Mouse (Mus musculus) CD4-positive helper T cell, adult 2 months (primary cell): Measurements from ENCODE around the gene Aco2.

ENCODE experiments used
- DNase-seq: peaks from one replicate; pipeline ENCODE4 v3.0.0-alpha.2; 2012; ENCODE audit warnings: low read depth, missing footprints, low spot score

Aco2 gene

DNA sequence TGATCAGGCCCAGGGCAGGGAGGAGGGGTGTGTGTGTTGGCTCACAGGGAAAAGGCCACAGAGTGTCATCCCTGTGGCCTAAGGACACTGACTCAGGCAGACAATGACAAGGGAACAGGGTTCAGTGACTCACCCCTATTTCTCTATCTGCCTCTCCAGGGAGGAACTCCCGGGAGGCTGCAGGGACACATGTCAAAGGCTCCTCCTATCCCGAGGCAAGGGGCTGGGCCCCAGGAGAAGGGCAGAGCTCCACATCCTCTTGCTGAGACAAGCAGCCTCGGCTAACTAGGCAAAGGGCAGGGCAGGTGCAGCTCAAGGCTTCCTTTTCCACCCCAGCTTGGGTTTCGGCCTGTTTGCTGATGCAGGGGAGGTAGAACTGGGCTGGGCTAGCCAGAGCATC lies 26.4 kb upstream of the Aco2 start:
- DNase-seq, result no peak

DNA sequence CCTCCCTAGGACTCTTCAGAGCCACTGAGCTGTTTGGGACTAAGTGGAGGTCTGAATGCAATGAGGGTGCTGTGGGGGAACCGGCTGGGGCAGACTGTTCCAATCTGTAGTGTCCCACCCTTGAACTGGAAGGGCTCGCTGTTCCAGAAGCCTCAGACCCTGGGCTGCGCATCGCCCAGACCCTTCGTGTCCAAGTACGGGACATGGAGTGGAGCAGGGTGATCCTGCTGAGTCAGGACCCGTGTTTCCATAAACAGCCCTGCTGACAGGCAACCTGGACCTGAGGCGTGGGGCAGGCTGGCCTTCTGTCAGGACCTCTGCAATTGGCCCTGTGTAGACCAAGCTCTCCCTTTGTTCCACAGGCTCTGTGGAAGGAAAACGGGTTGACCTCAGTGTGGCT lies 25.4 kb upstream of the Aco2 start:
- no peak for DNase-seq

DNA sequence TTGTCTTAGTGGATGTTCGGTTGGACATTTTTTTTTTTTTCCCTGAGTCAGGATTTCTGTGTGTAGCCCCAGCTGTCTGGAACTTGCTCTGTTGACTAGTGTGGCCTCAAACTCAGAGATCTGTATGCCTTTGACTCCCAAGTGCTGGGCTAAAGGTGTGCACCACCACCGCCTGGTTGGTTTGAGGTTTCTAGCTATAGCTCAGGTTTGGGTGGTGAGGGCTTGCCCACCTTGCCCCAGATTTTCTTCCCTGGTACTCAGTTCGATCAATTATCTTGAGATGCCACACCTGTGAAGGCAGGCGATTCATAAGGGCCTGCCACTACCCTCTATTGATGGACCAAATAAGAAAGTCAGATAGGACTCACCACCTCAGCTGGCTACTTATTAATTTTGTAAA lies 24.9 kb upstream of the Aco2 start:
- no peak for DNase-seq

DNA sequence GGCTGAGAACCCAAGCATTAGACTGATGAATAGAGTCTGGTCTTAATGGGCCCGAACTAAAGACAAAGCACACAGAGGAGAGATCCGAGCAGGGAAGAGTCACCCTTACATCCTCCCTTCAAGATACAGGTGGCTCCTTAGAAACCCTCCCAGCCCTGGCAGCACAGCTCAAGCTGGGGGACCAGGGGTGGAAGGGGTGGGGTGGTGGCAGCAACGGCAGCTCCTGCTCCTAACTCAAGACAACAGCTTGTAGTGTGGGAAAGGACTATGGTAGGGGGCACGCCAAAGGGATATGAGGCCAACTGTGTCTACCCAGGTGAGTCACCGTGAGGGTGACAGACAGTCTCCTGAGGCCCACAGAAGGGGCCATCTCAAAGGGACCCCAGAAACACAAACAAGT lies 24.2 kb upstream of the Aco2 start:
- DNase-seq, result no peak

DNA sequence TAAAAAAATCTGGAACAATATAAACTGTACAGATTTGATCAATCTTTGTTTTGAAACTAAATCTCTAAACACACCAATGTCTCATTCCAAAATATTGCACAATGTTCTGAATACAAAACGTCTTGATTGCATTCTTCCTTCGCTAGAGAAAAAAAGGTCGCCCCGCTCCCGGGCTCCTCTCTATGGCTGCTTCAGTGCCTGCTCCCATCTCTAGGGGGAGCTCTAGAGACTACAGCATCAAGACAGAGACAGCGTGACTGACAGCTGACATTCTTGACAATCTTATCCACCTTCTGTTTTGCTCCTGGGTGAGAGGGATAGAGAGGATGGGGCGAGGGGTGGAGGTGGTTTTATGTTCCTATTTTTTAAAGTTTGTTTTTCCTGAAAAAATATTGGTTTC lies 23.8 kb upstream of the Aco2 start:
- peak; percentile 82 for DNase-seq

DNA sequence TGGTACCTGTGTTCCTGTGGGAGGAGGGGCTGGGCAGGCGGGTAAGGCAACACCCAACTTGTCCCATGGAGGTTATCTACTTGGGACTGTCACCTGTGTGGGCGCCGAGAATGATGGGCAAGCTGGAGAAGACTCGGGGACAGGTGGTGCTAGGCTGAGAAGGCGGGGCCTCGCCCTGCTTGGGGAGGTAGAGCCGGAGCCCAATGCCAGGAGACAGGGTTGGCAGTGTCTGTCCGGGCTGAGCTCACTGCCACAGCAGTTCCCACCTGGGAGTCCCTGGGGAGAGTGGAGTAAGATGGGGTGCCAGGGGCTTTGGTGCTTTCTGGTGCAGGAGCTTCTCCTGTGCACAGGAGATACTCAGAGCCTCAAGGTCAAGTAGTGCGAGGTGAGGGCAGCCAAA lies 23.0 kb upstream of the Aco2 start:
- DNase-seq, result no peak

DNA sequence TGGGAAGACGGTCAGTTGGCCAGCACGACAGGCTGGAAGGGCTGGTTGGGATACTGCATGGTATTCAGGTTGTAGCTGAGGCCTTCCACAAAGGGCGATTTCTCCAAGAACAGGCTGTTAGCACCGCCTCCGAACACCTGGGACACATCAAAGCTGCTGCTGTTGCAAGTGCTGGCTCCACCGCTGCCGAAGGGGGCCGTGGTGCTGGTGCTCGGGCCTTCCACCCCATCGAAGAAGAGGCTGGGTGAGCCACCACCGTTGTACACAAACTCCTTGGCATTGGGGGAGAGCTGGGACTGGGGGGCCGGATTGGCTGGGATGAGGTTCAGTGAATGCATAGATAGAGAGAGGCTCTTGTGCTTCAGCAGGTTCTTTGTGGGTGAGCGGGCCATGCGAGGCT lies 21.4 kb upstream of the Aco2 start:
- no peak for DNase-seq

DNA sequence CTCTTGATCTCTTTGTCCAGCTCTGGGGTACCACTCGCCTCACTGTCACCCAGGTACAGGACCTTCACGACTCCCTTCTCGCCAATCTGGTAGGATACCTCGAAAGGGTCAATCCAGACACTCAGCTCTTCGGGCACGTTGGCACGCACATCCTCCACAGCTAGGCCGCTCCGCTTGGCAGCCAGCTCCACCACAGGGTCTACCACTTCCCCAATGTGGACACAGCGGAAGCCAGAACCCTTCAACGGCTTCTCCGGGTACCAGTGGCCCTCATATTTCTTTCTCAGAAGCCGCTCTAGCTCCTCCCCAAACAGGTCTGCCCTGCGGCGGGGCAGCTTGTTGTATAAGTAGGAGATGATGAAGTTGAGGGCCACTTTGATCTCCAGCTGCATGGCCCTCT lies 20.7 kb upstream of the Aco2 start:
- no peak for DNase-seq

DNA sequence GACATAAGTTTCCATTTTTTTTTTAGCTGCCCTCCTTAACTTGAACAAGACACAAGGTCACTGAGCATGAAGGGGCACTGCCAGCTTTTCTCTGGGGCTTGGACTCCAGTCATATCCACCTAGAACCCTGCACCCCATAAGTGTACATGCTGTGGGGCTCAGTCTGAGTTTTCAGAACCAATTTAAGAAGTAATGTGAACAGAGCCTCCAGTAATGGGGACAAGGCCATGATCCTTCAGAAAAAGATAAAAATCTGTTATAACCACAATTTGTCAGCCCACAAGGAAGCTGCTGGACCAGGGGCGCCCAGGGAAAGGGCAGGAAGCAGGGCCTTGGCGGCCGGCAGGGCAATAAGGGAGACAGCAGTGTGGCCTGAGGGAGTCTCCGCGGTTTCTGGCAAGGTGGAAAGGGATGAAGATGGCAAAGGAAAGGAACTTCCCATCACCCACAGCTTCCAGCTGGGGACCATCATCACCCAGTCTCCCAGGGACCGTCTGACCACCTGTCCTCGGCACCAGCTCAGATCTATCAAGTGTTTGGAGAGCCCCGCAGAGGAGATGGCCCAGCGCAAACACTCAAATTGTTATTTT lies 19.6 kb upstream of the Aco2 start:
- DNase-seq, result no peak

DNA sequence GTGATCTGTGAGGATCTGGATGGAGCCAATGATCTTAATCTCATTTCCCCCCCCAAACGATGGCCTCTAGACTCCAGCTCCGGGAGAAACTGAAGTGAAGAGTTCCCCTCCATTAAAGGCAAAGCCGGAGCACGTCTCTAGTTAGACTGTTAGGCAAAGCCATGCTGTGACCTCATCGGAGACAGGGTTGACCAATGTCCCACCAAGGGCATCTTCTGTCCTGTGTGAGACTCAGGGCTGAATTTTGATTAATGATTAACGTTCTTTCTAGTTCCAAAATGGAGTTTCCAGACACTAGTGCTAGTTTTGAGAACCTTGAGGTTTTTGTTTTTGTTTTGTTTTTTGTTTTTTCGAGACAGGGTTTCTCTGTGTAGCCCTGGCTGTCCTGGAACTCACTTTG lies 19.0 kb upstream of the Aco2 start:
- DNase-seq, result no peak

DNA sequence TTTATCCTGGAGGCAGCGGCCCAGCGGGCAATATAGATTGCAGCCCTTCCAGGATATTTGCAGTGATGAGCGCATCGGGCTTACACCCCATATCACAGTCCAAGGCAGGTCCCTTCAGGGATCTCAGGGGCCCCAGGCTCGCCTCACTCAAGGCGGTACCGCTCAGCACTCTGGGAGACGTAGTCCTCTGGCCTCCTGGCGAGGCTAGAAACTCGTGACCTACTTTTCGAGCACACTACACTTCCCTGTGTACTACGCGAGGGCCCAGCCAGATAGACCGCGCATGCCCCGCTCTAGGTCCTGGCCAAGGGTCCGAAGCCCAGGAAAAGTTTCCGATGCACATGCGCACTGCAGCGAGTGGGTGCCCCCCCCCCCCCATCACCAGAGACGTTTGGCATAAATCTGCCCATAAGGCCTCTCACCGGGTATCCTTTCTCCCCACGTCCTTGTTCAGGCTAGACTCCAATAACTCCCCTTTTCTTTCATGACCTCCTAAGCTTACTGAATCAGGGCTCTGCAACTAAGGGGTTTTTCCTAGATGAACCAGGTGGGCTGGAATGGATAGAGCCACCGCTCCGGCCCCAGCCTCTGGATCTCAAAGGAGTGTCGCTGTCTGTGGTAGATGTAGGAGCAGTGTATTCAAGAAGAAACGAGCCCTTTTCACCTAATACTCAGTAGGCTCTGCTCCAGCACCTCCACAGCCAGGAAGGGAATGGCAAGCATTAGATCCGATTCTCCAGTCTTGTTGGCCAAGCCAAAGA lies 15.9 kb upstream of the Aco2 start:
- DNase-seq, result peak; percentile 87

DNA sequence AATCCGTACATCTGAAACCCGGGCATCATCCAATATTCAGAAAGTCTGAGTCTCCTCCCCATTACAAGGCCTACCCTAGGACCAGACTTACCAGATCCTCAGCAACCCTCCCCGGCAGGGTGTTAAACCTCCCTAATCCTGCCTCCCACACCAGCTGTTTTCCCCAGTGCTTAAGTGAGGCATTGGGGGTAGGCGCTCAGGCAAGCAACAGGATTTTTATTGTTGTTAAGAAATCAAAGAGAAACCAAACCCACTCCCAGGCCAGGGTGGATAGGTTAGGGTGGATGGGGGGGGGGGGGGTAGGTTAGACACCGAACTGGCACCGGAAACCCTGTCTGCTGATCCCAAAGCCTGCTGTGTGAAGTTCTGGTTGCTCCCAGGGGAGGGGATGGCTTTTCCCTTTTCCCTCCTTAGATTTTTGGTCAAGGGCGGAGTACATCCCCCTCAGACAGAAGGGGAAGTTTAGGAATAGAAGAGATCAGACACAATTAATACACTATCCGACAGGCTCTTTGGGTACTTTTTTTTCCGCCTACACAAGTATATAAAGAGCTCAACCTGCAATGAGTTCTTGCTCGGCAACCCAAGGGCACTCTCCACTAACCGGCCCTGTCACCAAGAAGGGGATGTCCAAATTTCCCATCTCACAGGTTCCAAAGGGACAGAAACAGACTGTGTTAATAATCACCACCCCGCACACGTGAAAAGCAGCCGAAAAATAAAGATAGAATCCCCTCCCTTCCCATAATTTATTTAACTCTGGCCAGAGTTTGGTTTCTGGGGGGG lies 15.0 kb upstream of the Aco2 start:
- DNase-seq, result peak; percentile 65

DNA sequence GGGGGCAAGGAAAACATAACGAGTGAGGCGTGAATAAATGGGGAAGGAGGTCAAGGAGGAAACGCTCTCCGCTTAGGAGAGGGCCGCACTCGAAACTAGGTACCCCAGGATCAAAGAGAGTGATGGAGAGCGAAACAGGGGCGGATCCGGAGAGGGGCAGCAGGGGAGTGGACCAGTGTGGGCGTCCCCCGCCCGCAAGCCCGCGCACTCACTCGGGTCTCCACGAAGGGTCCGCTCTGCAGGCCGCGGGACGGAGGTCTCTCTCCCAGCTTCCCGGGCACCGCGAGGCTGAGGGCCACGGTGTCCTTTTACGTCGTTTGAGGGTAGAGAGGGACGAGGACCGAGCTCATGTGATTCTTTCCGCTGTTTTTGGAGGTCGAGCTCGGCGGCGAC lies 14.4 kb upstream of the Aco2 start:
- no peak for DNase-seq

DNA sequence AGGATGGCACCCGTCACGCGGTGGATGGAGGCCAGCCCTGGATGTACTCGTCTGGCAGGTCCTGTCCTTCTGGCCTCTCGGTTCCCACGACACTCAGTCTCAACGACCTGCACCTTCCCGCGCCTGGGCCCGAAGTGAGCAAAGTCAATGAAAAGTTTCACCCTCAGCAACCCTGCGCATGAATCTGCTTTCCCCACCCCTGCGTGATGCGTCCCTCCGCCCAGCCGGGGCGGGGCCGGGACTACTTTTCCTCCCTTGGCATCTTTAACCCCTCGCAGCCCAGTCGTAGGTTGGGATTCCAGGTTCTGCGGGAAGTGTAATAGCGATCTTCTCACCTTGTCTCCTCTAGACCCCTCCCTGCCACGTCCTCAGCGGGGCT lies 14.0 kb upstream of the Aco2 start:
- peak; percentile 92 for DNase-seq

DNA sequence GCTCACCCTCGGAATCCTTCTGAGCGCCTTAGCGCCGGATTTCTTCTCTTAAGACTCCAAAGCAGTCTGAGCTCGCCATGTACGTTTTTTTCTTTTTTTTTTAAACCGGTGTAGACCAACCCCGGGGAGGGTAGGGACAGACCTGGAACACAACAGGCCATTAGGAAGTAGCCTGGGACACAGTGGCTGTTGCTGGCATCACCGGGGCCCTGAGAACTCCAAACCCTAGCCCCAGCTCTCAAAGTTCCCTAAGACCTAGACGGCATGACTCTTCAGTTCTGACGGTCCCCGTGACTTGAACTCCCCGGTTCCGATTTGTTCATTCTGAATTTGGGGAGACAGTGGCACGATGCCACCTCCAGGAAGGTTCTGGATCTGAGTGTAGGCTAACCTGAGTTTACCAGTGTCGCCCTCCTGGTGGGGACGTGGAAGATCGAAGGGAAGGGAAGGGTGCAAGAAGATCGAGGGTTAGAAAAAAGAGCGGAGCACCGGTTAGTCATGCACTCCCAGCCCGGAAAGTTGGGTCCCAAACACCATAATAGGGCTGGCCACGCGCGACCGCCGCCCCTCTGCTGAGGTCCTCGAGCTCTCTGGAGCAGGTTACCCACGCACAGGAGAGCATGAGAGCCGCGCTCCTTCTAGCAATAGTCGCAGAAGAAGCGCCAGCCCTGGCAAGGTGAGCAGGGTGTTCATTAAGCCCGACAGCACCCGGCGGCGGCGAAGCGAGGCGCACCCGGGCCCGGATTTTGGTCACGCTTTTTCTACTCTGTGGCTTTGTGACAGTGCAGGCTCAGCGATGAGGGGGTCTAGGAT lies 13.4 kb upstream of the Aco2 start, which contains the start of gene Tob2:
Gene Tob2 (minus strand): TSS at position 280 of the 813 bp plus-strand sequence.
- peak; percentile 81 for DNase-seq

DNA sequence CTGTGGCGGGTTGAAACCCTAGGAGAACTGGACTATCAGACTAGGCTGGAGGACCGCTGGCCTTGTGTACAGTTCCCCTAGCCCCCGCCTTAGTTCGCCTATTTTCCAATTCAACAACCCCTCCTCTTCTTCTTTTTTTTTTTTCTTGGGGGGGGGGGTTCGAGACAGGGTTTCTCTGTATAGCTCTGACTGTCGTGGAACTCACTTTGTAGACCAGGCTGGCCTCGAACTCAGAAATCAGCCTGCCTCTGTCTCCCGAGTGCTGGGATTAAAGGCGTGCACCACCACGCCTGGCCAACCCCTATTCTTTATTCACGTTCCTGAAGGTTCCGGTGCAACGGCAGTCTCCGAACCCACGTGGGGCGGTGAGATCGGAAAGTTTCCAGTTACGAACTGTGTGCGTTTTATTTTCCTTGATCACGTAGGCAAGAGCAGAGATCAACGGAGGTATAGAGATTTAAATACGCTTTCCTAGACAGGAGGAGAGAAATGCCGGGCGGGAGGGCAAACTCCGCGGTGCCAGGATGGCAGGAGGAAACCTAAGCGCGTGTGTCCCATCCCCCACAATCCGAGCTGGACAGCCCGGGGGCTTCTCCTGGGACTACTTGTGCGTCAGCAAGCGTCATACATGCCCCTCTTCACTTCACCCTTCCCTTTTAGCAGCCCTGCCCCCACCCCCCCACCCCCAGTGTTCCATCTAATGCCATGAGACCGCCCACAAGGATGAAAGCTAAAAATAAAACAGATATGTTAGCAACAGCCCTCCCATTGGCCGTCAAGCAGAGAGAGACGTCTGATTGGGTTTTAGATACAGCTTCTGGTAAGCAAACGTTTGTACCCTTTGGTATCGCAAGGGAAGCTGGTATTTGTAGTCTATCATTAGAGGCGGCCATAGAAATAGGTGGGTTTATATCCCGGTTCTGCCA lies 12.5 kb upstream of the Aco2 start:
- DNase-seq, result peak; percentile 96

DNA sequence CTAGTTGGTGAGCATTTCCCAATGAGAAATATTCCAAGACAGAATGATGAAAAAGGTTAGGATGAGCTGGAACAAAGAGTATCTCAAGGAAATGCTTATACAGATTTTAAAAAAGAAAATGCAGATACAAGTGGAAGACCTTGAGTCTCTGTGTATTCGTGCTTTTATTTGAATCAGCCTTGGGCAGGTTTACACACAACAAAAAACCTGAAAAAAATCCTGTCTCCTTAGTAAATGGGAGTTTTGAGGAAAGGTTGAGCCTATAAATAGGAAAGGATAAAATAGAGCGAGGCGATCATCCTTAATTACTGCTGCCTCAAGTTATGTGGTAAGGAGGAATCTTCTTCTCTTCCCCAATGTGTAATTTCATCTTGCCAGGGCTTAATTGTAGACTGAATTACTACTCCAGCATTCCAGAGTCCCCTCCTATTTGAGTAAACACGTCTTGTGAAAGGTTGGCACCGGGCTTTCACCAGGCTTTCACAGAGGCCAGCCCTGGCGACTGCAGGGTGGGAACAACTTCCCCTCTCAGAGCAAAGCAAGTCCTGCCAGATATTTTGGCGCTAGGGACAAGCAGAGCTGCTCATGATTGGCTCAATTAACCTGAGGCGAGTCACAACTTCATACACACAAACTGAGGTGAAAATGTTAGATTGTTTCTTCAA lies 11.5 kb upstream of the Aco2 start:
- no peak for DNase-seq

DNA sequence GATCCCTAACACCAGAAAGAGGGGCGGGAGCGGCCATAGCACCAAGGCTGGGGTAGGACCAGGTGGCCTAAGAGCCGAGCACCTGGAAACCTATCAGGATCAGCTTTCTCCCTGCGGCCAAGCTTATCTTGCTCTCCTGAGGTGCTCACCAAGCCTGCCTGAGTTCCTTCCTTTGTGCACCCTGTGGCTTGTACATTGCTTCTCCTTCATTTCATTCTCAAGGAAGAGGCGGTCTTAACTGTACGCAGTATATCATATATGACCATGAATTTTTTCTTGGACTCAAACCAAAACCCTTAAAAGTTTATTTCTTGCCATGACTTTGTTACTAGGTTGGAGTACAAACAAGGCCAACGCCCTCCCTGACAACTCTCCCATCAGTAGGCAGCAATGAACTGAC lies 7.9 kb upstream of the Aco2 start:
- DNase-seq, result no peak

DNA sequence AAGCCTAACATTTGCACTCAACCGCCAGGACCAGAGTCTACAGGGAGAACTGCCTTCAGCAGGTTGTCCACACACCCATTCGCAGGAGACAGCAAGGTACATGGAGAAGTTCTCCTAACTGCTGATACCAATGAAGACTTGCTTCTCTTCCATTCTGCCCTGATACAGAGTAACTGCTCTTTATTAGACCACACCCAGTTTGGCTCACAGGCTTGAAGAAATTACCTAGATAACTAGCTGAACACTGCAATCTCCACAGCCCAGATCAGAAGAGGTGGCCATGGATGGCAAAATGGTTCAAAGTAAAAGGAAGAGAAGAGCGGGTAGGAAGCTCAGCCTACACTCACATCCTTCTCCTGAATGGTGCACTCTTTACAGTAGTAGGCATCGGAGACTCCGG lies 2.1 kb upstream of the Aco2 start:
- no peak for DNase-seq

DNA sequence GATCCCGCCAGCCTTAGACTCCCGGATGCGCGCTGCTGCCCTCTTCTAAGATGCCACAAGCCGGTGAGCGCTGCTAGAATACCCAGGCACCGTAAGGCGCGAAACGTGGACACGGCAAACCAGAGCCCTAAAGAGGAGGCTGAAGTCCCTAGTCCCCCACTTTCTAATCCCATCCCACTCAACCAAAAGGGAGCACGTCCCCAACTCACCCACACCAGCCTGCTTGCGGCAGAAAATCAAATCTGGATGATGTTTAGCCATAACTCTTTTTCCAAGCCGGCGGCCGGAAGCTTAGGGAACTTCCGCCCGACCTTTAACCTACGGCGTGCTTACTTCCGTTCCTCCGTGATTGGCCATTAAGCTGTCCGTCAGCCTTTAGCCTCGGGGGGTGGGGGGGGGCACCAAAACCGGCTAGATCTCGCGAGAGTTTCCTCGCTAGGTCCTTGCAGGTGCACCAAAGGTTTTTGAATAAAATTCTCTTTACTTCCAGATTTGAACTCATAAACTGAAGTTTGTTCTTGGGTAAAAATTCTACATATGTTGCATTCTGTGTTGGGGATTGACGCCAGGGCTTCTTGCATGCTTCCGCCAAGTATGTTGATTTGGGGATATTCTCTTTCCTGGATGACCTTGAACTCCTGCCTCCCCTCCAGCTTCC lies 376 bp upstream of the Aco2 start, which contains the start of gene Phf5a:
Gene Phf5a (minus strand): TSS at position 308 of the 658 bp plus-strand sequence.
- DNase-seq, result peak; percentile 98
